Mouse (Mus musculus): ENCODE measurements at regions not wholly inside any gene's neighbourhood (a gene's known extent, or its start where the extent isn't known, plus 50 kb on each side); places are given as distances from the start of the nearest gene placed in this dataset.
A peak's percentile ranks its signal among the peaks of the same experiment; 100 is the strongest.

DNA sequence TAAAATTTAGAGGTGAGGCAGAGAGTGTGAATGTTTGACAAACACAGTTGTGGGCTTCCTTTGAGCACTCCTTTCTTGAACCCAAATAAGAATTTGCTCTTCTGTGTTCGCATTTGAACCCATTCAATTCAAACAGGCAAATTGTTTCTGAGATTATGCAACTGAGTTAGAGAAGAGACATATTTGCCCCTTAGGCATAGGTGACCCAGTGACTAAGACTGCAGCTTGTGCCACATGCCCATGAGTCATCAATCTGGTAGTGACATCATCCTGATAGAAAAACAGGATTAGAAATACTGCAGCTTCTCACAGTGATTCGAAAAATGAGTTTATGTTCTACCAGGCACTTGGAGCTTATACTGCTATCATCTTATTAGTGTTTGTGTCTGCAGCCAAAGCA lies 67.2 kb downstream of the Zfp622 start:
- no peak for DNase-seq

- DNase-seq: no peak
Measured at GRCm38 (mm10) chr15:26052720-26053316, 68.7 kb downstream of the Zfp622 start.

DNA sequence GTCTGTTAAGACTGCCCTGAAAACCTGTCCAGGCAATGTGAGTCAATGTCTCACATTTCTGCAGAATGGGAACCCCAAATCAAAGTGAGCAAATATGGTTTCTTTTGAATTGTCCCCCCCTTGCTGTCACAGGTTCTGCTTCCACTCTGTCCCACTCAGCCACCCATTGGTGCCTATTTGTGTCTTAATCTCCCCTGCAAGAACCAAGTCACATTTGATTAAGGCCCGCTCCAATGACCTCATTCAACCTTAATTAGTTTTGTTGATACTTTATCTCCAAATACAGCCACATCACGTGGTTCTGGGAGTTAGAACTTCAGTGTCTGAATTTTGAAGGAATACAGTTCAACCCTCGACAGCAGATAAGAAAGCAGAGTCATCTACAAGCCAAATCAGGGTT lies 73.9 kb downstream of the Zfp622 start:
- no peak for DNase-seq

DNA sequence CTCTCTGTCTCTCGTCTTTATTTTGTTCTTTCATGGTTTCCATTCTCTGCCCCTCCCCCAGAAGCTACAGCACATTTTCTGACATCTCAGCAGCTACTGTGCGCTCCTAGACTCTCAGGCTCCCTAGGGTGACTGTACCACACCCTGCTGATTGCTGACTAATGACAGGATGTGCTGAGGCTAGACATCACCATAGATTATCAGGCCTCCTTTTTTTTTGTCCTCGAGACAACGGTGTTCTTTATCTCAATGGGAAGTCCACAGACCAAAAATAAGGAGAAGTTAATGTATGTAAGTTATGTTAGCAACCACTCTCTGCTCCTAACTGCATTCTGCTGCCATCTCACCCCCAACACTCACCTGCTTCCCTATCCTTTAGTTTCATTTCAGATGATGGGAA lies 116.0 kb downstream of the Zfp622 start:
- no peak for DNase-seq

DNA sequence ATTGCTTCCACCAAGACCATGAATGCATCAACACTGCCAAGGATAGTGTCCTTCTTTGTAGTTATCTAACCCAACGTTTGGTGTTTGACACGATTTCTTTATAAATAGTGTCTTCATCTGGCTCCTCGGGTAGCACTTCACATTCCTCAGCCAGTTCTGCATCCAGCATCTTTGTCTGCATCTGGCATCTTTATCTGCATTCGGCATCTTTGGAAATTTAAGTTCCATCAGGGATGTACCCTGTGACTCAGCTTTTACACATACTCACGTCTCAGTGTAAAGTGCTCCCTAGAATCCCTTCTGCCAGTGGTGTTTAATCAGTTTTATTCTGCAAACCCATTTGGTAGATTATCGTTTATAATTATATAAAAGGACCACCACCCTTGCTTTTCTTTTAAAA lies 123.8 kb downstream of the Zfp622 start:
- no peak for DNase-seq

GRCm38 (mm10) chr15:26144197-26144596 lies 160.0 kb downstream of the Zfp622 start:
- DNase-seq: no peak

DNA sequence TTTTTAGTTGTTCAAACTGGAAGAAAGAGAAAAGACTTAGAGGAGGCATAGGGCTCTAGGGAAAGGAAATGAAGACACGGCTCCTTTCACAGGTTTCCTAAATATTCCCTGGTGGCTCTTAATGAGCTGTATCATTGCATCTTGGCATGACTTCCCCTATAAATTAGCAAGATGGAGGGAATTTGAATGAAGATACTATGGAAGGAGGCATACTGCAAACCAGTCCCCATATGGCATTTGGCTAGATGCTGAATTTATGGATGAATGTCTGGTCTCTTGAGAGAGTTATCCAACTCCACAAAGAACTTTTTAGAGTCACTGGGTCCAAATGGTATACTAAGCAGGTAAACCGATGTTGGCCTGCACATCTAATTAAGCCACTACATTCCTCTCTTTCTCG lies 150.3 kb upstream of the March11 start:
- no peak for DNase-seq

DNA sequence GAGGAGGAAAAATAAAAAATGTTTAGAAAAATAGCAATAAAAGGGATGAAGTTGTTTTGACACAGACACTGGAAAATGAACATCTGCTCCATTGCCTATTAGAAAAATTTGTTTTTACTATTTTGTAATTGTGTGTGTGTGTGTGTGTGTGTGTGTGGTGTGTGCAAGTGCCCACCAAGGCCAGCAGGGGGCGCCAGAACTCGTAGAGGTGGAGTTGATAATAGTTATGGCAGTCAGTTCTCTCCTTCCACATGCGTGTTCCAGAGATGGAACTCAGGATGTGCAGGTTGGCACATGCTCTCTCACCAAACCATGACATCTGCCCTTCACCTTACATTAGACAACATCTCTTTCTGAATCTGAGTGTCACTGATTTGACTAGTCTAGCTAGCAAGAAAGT lies 123.9 kb upstream of the March11 start:
- no peak for DNase-seq

DNA sequence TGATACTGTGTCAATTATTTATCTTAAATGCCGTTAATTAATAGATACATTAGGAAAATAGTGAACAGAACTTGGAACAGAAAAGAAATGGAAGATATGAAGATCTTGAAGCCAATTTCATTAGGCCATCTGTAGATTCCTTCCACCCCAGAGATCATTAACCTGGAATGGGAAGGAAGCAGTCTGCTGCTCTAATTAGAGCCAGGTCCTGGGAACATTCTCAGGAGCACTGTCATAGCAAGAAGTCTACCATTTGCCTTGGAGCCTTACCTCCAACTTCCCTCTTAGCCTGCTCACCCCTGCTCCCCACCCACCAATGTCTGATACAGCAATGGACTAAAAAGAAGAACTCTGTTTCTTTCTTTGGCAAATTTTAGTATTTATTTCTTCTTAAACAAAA lies 113.3 kb upstream of the March11 start:
- DNase-seq: no peak

- no peak for DNase-seq
Measured at GRCm38 (mm10) chr15:26206837-26207236, 102.0 kb upstream of the March11 start.

DNA sequence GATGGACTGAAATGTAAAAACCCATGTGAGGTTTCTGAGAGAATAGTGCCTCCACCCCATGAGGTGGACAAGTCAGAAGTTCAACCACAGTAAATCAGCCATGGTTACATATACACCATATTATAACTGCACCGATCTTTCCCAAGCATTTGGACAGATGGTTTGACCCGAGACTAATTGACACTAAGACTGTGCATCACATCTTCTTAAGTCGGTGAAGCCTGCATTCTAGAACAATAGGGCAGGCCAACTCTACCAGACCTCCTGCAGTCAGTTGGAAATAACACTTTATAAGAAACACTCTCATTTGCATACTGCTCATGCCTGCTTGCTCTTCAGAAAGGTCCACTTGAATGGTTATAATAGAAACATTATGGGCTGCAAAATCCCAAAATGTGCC lies 88.0 kb upstream of the March11 start:
- DNase-seq: no peak

DNA sequence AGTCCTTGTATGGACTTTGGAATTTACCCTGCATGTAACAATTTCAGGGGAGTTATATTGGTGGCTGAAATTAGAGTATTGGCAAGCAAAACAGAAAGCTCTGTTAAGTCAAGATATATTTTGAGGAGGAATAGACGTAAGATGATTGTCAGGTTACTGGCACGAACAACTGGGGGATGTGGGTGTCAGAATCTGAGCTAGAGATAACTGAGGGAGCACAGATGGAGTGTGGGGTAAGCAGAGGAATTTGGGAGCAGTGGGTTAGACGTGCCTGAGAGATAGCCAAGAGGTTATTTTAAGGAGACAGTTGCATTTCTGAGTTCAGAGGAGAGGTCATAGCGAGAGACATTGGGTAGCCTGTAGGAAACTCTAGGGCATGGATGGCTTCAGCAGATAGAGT lies 80.2 kb upstream of the March11 start:
- DNase-seq: peak; percentile 14
